Mouse (Mus musculus): ENCODE results near the gene Pef1. TPM values are rescaled to one million over a fixed set of nuclear protein-coding genes. Genes with fewer than 3 reads are reported as not detected.

The Pef1 gene
- 62.4 TPM for polyA plus RNA-seq (2012; fragmentation: generic; extraction: Trizol)

GRCm38 (mm10) chr4:130102111-130102651 is at the start of gene Pef1:
Gene Pef1 (plus strand): TSS chr4:130102558.
- H3K36me3 ChIP-seq (ENCODE audit: control insufficient read depth, insufficient read depth), result no peaks in the 10 kb centered on the region
- H3K4me3 ChIP-seq, result no peak within 1 kb of the TSS
- no peak within 1 kb of the TSS for H3ac ChIP-seq (ENCODE audit: control insufficient read depth, insufficient read length)
- H3K4me2 ChIP-seq (ENCODE audit: low read depth), result no peak within 1 kb of the TSS
- no peaks in the 10 kb centered on the region for H3K27me3 ChIP-seq (ENCODE audit: control insufficient read depth, insufficient read depth, insufficient read length)
- TF ChIP-seq USF1 (IDR thresholded peaks at IDR 0.05; ENCODE audit: low read depth) (no peak), TCF3 (IDR thresholded peaks at IDR 0.05; ENCODE audit: insufficient read length, low read depth) (no peak), MAX (IDR thresholded peaks at IDR 0.05; ENCODE audit: low read depth) (no peak), TCF12 (IDR thresholded peaks at IDR 0.05; ENCODE audit: insufficient read depth, poor library complexity, severe bottlenecking) (no peak), SRF (IDR thresholded peaks at IDR 0.05; ENCODE audit: control insufficient read depth, insufficient read length, low read depth) (no peak), POLR2AphosphoS2 (IDR thresholded peaks at IDR 0.05; ENCODE audit: insufficient read length, low read depth) (no peak), POLR2A (IDR thresholded peaks at IDR 0.05; ENCODE audit: insufficient read length, low read depth) (no peak), MYOD1 (IDR thresholded peaks at IDR 0.05; ENCODE audit: control insufficient read depth in 1 of 3, insufficient read length in 2 of 3, low read depth in 2 of 3) (no peak)
- no peaks in the 10 kb centered on the region for H3K79me2 ChIP-seq (ENCODE audit: control insufficient read depth, insufficient read depth)

- Histone ChIP-seq H3K36me3 (ENCODE audit: control insufficient read depth, insufficient read depth) (no peaks in the 10 kb centered on the region), H3ac (ENCODE audit: control insufficient read depth, insufficient read length) (no peak overlapping the region), H3K4me3 (no peak overlapping the region), H3K4me2 (ENCODE audit: low read depth) (no peak overlapping the region), H3K27me3 (ENCODE audit: control insufficient read depth, insufficient read depth, insufficient read length) (no peaks in the 10 kb centered on the region), H3K79me2 (ENCODE audit: control insufficient read depth, insufficient read depth) (no peaks in the 10 kb centered on the region)
- TF ChIP-seq MYOG (IDR thresholded peaks at IDR 0.05; ENCODE audit: control insufficient read depth in 1 of 3, insufficient read depth in 1 of 3, insufficient read length in 2 of 3, low read depth in 2 of 3) (no peak), MAX (IDR thresholded peaks at IDR 0.05; ENCODE audit: low read depth) (no peak), TCF3 (IDR thresholded peaks at IDR 0.05; ENCODE audit: insufficient read length, low read depth) (no peak), POLR2A (IDR thresholded peaks at IDR 0.05; ENCODE audit: insufficient read length, low read depth) (no peak), POLR2AphosphoS2 (IDR thresholded peaks at IDR 0.05; ENCODE audit: insufficient read length, low read depth) (no peak), SRF (IDR thresholded peaks at IDR 0.05; ENCODE audit: control insufficient read depth, insufficient read length, low read depth) (no peak), TCF12 (IDR thresholded peaks at IDR 0.05; ENCODE audit: insufficient read depth, poor library complexity, severe bottlenecking) (no peak), MYOD1 (IDR thresholded peaks at IDR 0.05; ENCODE audit: control insufficient read depth in 1 of 3, insufficient read length in 2 of 3, low read depth in 2 of 3) (no peak), CEBPB (IDR thresholded peaks at IDR 0.05; ENCODE audit: insufficient read depth, poor library complexity, severe bottlenecking) (no peak), USF1 (IDR thresholded peaks at IDR 0.05; ENCODE audit: low read depth) (no peak), REST (IDR thresholded peaks at IDR 0.05; ENCODE audit: insufficient read depth, insufficient read length) (no peak)
Measured at GRCm38 (mm10) chr4:130053111-130053510, 49.2 kb upstream of the Pef1 start.

- no peak for TF ChIP-seq MYOD1 (IDR thresholded peaks at IDR 0.05; ENCODE audit: control insufficient read depth in 1 of 3, insufficient read length in 2 of 3, low read depth in 2 of 3)
- TF ChIP-seq POLR2AphosphoS2 (IDR thresholded peaks at IDR 0.05; ENCODE audit: insufficient read length, low read depth), result no peak
- no peak for TF ChIP-seq MAX (IDR thresholded peaks at IDR 0.05; ENCODE audit: low read depth)
- TF ChIP-seq E2F4 (IDR thresholded peaks at IDR 0.05; ENCODE audit: insufficient read depth), result no peak
- TF ChIP-seq SRF (IDR thresholded peaks at IDR 0.05; ENCODE audit: control insufficient read depth, insufficient read length, low read depth), result no peak
- no peak for TF ChIP-seq POLR2A (IDR thresholded peaks at IDR 0.05; ENCODE audit: insufficient read length, low read depth)
- no peak for TF ChIP-seq USF1 (IDR thresholded peaks at IDR 0.05; ENCODE audit: low read depth)
- no peak for TF ChIP-seq CEBPB (IDR thresholded peaks at IDR 0.05; ENCODE audit: insufficient read depth, poor library complexity, severe bottlenecking)
- no peak for TF ChIP-seq REST (IDR thresholded peaks at IDR 0.05; ENCODE audit: insufficient read depth, insufficient read length)
- no peak for TF ChIP-seq MYOG (IDR thresholded peaks at IDR 0.05; ENCODE audit: control insufficient read depth in 1 of 3, insufficient read depth in 1 of 3, insufficient read length in 2 of 3, low read depth in 2 of 3)
- no peak for TF ChIP-seq TCF3 (IDR thresholded peaks at IDR 0.05; ENCODE audit: insufficient read length, low read depth)
- TF ChIP-seq TCF12 (IDR thresholded peaks at IDR 0.05; ENCODE audit: insufficient read depth, poor library complexity, severe bottlenecking), result no peak
- Histone ChIP-seq H3K4me2 (ENCODE audit: low read depth) (no peak overlapping the region), H3K79me2 (ENCODE audit: control insufficient read depth, insufficient read depth) (no peaks in the 10 kb centered on the region), H3K27me3 (ENCODE audit: control insufficient read depth, insufficient read depth, insufficient read length) (no peaks in the 10 kb centered on the region), H3K36me3 (ENCODE audit: control insufficient read depth, insufficient read depth) (no peaks in the 10 kb centered on the region), H3K4me3 (no peak overlapping the region), H3ac (ENCODE audit: control insufficient read depth, insufficient read length) (no peak overlapping the region)
Measured at GRCm38 (mm10) chr4:130054727-130055126, 47.6 kb upstream of the Pef1 start.

GRCm38 (mm10) chr4:130055160-130056010 is 47.0 kb upstream of the Pef1 start:
- H3K36me3 ChIP-seq (ENCODE audit: control insufficient read depth, insufficient read depth), result no peaks in the 10 kb centered on the region
- TF ChIP-seq MYOG (IDR thresholded peaks at IDR 0.05; ENCODE audit: control insufficient read depth in 1 of 3, insufficient read depth in 1 of 3, insufficient read length in 2 of 3, low read depth in 2 of 3), result no peak
- no peak for TF ChIP-seq USF1 (IDR thresholded peaks at IDR 0.05; ENCODE audit: low read depth)
- no peak for TF ChIP-seq TCF12 (IDR thresholded peaks at IDR 0.05; ENCODE audit: insufficient read depth, poor library complexity, severe bottlenecking)
- TF ChIP-seq SRF (IDR thresholded peaks at IDR 0.05; ENCODE audit: control insufficient read depth, insufficient read length, low read depth), result no peak
- TF ChIP-seq MAX (IDR thresholded peaks at IDR 0.05; ENCODE audit: low read depth), result no peak
- no peak for TF ChIP-seq MYOD1 (IDR thresholded peaks at IDR 0.05; ENCODE audit: control insufficient read depth in 1 of 3, insufficient read length in 2 of 3, low read depth in 2 of 3)
- no peak for TF ChIP-seq CEBPB (IDR thresholded peaks at IDR 0.05; ENCODE audit: insufficient read depth, poor library complexity, severe bottlenecking)
- TF ChIP-seq REST (IDR thresholded peaks at IDR 0.05; ENCODE audit: insufficient read depth, insufficient read length), result no peak
- no peak overlapping the region for H3K4me2 ChIP-seq (ENCODE audit: low read depth)

More at GRCm38 (mm10) chr4:130055160-130056010, 47.0 kb upstream of the Pef1 start:
- Histone ChIP-seq H3K79me2 (ENCODE audit: control insufficient read depth, insufficient read depth) (no peaks in the 10 kb centered on the region), H3K27me3 (ENCODE audit: control insufficient read depth, insufficient read depth, insufficient read length) (no peaks in the 10 kb centered on the region), H3ac (ENCODE audit: control insufficient read depth, insufficient read length) (no peak overlapping the region), H3K4me3 (no peak overlapping the region)

All from myocyte (in vitro differentiated cells).